Mouse (Mus musculus) brain, embryonic 18.5 days (tissue): Measurements from ENCODE around the gene Ppp1ca.

Experiments
- DNase-seq: peaks from one replicate; pipeline ENCODE4 v3.0.0-alpha.2; 2012; ENCODE audit warnings: low read depth, low spot score

Ppp1ca gene

DNA sequence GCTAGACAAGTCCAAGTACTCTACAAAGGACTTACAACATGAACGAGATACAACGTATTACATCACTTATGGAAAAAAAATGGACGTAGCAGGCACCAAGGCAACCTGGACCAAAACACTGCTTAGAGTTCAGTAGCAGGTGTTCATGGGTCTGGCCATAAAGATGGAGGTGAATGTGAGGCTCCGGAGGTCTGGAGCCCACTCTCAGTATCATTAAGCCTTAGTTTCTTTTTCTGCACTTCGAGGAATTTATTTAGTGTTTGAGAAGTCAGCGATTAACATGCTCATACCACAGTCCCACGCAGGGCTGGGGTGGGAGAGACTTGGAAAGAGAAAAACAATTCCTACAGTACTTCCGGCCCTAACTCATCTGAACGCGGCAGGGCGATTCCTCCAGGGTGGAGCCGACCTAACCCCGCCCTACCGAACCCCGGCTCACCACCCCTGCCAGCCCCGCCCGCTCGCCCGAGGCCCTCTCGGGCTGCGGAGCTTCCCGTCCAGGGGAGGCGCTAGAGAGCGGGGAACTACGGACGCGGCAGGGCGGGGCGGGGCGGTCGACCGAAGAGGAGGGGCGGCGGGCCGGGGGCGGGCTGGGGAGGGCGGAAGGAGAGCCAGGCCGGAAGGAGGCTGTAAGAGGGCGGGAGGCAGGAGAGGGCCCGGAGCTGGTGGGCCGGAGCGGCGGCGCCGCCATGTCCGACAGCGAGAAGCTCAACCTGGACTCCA is at the start of gene Ppp1ca:
Ppp1ca (plus strand) TSS at position 538 of the 723 bp plus-strand sequence.
- peak; percentile 71 for DNase-seq

GRCm38 (mm10) chr19:4142416-4143173 is 49.3 kb upstream of the Ppp1ca start:
- DNase-seq: no peak

DNA sequence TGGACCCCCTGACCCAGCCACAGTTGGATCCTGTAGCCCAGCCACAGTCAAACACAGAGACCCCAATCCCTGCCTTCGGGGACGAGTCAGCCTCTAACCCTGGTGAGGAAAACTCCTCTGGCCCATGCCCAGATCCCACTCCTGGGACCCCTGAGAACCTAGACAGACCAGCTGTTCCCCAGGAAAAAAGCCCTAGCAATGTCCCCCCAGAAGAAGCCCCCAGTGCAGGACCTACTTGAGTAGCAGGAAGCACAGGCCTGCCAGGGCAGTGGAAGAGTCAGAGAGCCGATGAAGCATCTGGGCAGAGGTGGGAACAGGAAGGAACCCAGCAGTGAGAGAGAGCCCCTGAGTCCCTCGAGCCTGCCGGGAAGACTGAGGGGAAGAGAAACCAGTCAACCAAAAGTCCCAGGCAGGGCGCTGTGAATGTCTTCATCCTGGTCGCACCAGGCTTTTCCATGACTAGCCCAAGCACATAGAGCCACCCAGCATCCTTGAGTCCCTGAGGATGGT is 48.1 kb upstream of the Ppp1ca start, which contains the start of gene Cabp4:
Cabp4 (minus strand) TSS at position 275 of the 510 bp plus-strand sequence.
- DNase-seq: no peak

DNA sequence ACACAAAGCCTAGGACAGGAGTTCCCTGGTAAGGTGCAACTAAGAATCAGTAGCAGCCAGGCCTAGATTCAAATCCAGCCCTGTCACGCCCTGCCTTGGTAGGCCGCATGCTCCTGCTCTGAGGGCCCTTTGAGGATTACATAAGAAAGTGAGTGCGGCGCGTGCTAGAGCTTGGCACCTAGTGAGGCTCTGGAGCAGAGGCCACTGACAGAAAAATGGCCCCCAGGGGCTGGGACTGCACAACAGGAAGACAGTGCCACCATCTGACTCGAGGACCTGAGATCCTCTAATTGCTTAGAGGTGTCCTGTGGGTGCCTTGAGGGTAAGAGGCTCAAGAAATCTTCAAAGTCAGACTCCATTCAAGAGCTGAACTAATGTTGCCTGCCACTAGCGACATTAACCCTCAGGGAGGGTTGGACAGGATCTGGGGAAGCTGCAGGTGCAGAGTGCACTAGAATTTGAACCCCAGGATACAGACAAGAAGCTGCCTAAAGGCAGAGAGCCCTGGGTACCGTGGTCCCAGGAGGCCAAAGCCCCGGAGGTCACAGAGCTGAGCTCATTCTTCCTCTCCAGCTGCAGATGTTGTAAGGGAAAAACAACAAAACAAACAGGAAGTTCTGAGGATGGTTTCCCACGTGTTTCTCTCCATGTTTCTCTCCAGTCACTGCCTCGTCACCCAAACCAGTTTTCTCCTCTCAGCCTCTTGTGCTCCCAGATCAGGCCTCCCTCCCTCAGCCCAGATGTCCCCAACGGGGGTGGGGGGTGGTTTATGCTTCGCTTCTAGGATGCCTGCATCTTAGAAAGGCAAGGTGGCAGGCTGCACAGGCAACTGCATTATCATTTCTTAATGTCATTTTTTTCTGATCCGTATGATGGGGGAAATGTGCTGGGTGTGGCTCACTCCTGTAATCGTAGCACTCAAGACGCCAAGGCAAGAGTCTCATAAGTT is 47.0 kb upstream of the Ppp1ca start:
- DNase-seq: no peak

GRCm38 (mm10) chr19:4145936-4146335 is 45.9 kb upstream of the Ppp1ca start:
- no peak for DNase-seq

- DNase-seq: no peak
Observed at GRCm38 (mm10) chr19:4146366-4147021, 45.4 kb upstream of the Ppp1ca start.

DNA sequence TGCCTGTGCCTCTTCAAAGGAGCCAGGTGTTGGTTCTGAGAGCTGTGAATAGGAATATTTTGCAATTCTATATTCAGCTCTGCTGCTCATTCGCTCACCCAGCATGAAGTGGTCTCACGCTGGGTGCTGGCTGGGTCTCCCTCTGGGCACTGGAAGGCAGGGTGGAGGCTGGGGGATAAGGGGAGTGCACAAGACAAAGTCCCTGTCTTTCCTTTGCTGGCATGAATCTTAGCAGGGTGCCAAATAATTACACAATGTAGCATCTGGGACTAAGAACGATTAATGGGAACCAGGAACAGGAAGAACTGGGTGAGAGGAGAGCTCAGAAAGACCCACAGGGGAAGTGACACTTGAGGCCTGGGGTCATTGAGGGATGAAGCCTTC is 44.9 kb upstream of the Ppp1ca start:
- DNase-seq: no peak

GRCm38 (mm10) chr19:4147782-4148490 is 43.9 kb upstream of the Ppp1ca start:
- no peak for DNase-seq

DNA sequence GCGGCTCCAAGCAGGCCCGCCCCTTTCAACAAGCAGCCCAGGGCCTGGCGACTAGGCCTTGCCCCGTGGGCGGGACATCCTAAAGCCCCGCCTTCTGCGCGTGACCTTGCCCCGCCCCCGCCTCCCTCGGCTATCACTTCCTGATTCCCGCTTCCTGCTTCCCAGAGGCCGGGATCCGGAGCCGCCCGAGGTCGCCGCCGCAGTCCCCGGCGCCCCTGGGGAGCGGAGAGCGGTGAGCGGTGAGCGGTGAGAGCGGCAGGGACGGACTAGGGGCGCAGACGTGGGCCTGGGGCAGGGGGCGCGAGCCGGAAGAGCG is 43.4 kb upstream of the Ppp1ca start, which contains the start of gene Coro1b:
Coro1b (plus strand) TSS at position 129 of the 316 bp plus-strand sequence.
- DNase-seq: peak; percentile 68

GRCm38 (mm10) chr19:4148819-4149218 is 43.0 kb upstream of the Ppp1ca start:
- DNase-seq: no peak

DNA sequence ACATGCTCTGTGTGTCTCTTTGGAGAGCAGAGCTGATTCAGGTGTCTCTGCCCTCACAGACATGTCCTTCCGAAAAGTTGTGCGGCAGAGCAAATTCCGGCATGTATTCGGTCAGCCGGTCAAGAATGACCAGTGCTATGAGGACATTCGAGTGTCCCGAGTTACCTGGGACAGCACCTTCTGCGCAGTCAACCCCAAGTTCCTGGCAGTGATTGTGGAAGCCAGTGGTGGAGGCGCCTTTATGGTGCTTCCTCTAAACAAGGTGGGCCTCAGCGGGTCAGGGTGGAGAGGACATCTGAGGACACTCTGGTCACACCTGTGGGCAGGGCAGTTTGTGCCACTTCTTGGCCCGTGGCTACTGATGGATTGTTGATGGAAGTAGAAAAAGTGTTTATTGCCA is 42.6 kb upstream of the Ppp1ca start:
- DNase-seq: no peak

GRCm38 (mm10) chr19:4149764-4150461 is 42.0 kb upstream of the Ppp1ca start:
- DNase-seq: no peak

DNA sequence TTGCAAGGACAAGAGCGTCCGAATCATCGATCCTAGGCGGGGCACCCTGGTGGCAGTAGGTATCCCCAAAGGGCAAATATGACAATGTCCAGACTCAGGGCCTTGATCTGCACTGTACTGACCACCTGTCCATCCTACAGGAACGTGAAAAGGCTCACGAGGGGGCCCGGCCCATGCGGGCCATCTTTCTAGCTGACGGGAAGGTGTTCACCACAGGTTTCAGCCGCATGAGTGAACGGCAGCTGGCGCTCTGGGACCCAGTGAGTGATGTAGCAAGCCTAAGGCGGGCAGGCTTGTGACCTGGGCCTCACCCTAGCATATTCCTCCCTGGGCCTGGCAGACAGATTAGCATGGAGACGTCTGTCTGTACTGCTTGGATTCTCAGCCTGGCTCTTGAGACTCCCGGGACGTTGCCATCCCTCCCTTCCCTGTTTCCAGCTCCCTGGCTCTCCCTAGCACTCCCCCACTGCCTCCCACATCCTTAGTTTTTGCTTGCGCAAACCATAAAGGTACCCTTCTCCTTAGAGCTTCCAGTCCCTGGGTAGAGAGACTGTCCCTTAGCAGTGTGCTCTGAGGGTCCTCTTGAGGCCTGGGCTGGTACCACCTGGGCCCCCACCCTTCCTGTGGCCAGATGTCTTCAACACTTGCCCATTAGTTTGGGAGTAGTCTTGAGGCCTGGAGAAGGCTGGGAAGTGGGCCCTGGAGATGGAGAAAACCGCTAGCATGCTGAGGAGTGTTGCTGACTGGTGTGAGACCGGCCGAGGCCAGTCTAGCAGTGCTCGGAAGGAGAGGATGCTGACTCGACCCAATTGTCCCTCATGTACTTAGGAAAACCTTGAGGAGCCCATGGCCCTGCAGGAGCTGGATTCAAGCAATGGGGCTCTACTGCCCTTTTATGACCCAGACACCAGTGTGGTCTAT is 41.0 kb upstream of the Ppp1ca start:
- DNase-seq: no peak

GRCm38 (mm10) chr19:4151488-4151860 is 40.4 kb upstream of the Ppp1ca start:
- no peak for DNase-seq

DNA sequence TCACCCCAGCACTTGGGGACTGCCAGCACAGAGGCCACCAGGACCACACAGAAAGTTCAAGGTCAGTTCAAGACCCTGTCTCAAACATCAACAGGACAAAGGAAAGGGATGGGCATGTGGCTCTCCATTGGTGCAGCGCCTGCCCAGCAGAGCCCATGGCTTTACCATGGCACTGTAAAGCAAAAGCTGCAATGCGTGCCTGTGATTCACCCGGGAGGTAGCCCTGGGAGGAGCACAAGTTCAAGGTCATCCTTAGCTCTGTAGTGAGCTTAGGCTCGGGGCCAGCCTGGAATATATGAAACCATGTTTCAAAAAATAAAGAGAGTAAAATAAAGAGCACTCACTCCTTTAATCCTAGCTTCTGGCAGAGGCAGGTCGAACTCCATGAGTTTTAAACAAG is 40.0 kb upstream of the Ppp1ca start:
- no peak for DNase-seq

DNA sequence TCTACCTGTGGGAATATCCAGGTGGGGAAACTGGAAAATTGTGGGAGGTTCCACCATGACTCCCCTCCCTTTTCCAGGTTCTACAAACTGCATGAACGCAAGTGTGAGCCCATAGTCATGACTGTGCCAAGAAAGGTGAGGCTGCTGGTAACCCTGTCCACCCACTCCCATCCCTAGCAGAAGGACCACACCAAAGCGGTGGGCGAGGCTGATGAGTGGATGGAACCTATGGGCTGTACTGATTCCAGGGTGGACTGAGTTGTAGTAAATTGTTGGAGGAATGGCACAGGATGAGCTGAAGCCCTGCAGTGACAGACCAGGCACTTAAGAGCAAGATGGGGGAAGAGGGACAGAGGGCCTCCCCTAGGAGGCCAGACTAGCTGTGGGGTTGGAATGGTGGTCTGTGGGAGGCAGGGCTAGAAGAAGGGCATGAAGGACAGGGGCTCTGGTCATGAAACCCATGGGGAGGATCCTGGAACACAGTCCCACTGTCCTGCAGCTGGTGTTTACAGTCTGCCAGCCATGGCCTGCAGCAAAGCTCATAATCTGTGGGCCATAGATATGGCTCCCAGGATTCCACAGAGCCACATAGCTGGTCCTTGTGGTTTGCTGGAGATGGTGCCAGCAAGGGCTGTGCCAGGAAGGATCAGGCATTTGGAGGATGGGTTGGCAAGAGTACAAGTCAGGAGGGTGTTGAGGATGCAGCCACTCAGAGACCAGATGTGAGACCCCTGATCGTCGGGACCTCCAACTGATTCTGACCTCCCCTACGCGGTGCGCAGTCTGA is 39.2 kb upstream of the Ppp1ca start:
- no peak for DNase-seq

DNA sequence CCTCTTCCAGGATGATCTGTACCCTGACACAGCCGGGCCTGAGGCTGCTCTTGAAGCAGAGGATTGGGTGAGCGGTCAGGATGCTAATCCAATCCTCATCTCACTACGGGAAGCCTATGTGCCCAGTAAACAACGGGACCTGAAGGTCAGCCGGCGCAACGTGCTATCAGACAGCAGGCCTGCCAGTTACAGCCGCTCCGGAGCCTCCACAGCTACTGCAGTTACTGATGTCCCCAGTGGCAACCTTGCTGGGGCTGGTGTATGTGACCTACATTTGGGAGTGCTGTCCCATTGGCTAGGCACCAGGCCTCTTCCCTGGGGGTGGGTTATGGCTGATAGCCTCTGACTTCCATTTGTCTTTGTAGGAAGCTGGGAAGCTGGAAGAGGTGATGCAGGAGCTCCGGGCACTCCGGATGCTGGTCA is 38.6 kb upstream of the Ppp1ca start, which contains the start of gene Ptprcap:
Ptprcap (plus strand) TSS at position 373 of the 423 bp plus-strand sequence.
- no peak for DNase-seq
